Mouse (Mus musculus) lung, adult 2 months (tissue): ENCODE data around the gene Gm20388.

ENCODE experiments used
- CTCF ChIP-seq: fragments of 200-500 bp; IDR thresholded peaks from 2 replicates; pipeline ENCODE4 v1.5.1; 2011; ENCODE audit warnings: mild to moderate bottlenecking, low read length, control low read depth; ENCODE audit not compliant: insufficient read depth
- POLR2A ChIP-seq: fragments of 200-500 bp; IDR thresholded peaks from 2 replicates; pipeline ENCODE4 v1.6.1; 2011; ENCODE audit warnings: low read depth, mild to moderate bottlenecking, control low read depth, low read length, borderline replicate concordance; ENCODE audit errors: extremely low read depth

DNA sequence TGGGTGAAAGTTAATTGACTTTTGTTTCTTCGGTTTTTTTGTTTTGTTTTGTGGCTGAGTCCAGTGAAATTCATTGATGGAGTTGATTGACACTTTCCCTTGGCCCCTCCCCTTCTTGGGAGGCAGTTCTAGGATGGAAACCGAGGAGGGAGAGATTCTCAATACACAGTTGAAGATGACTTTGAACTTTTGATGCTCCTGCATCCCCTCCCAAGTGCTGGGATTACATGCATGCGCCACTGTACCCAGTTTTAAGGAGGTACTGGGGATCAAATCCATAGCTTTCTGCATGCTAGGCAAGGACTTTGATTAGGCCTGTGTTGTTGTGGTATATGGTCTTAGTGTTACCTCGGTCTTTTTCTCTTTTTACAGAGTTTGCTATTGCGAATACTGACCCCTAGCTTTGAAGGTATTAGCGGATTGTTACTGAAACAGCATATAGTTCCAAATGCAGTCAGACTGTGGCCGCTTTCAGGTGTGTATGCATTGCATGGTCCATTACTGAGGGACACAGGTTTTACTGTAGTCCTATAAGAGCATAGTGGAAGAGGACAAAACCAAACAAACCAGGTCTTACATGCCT is 3155.6 kb downstream of the Gm20388 start:
- TF ChIP-seq CTCF: no peak
- no peak for TF ChIP-seq POLR2A
